ENCODE assay signal across 8 mouse cellular contexts in genomic region chr16:44557084-44557483, GRCm38 (mm10). TPM values are rescaled to one million over a fixed set of nuclear protein-coding genes. Genes with fewer than 3 reads are reported as not detected.
DNase-seq lines count a peak whose midpoint lies in the region; ATAC-seq lines count a peak whose summit lies in the region.

No protein-coding gene starts in this region.

- intact Hi-C loops in heart, postnatal 36 days (cut with DNase I): loop anchor here (5.0 kb wide), 3 partner anchors 75 to 600 kb away; partner anchors contain the start of genes Atg3 and Slc35a5

- no peaks in the 10 kb centered on the region for H3K9me3 ChIP-seq in heart, embryonic 10.5 days
- no peaks in the 10 kb centered on the region for H3K9me3 ChIP-seq in forebrain, embryonic 10.5 days
- H3K9me3 ChIP-seq in limb, embryonic 13.5 days: no peaks in the 10 kb centered on the region

- H3K4me2 ChIP-seq in limb, embryonic 13.5 days (replicated peaks): peak overlapping the region; percentile 71

- H3K4me1 ChIP-seq in heart, embryonic 10.5 days: peaks cover 8% of the 10 kb centered on the region; the same call in 1 of the 2 replicates
- H3K4me1 ChIP-seq in forebrain, embryonic 10.5 days: peaks cover 85% of the 10 kb centered on the region
- H3K4me1 ChIP-seq in limb, embryonic 13.5 days: peaks cover 55% of the 10 kb centered on the region

- WGBS in heart, embryonic 10.5 days: 44% methylated on average over 7 of the region's 7 CpGs
- WGBS in forebrain, embryonic 10.5 days: 15% methylated on average over 7 of the region's 7 CpGs
- 16% methylated on average over 7 of the region's 7 CpGs for WGBS in limb, embryonic 13.5 days

- peak overlapping the region; percentile 83 for H3K4me3 ChIP-seq in heart, embryonic 10.5 days
- H3K4me3 ChIP-seq in forebrain, embryonic 10.5 days: peak overlapping the region; percentile 91
- H3K4me3 ChIP-seq in limb, embryonic 13.5 days: peak overlapping the region; percentile 98

- H3K27ac ChIP-seq in heart, embryonic 10.5 days: peak overlapping the region; percentile 93
- H3K27ac ChIP-seq in forebrain, embryonic 10.5 days: peak overlapping the region; percentile 99
- peak overlapping the region; percentile 99 for H3K27ac ChIP-seq in limb, embryonic 13.5 days

- peak overlapping the region; percentile 100 for H3K9ac ChIP-seq in limb, embryonic 13.5 days

- peak; percentile 63 for DNase-seq in heart, embryonic 10.5 days (ENCODE audit: low spot score)
- DNase-seq in heart, postnatal 36 days: no peak
- DNase-seq in 3T3-L1 (ENCODE audit: low read depth, low spot score): peak; percentile 33
- no peak for DNase-seq in forebrain, embryonic 10.5 days (ENCODE audit: extremely low spot score, low spot score)
- DNase-seq in embryo, embryonic 10.5 days (ENCODE audit: low spot score): no peak
- no peak for DNase-seq in urinary bladder, postnatal 4 days (ENCODE audit: low spot score in 2 of 2)

- H3K36me3 ChIP-seq in heart, embryonic 10.5 days: no peaks in the 10 kb centered on the region
- H3K36me3 ChIP-seq in forebrain, embryonic 10.5 days (replicated peaks): peaks cover 19% of the 10 kb centered on the region
- peaks cover 4% of the 10 kb centered on the region; the same call in 1 of the 2 replicates for H3K36me3 ChIP-seq in limb, embryonic 13.5 days

- ATAC-seq in limb, embryonic 13.5 days (ENCODE audit: low FRiP score, low read depth): no peak
- ATAC-seq in erythroid progenitor cell, adult 5-6 weeks (replicated peaks; ENCODE audit: low FRiP score, poor library complexity, severe bottlenecking): no peak

- H3K27me3 ChIP-seq in heart, embryonic 10.5 days (ENCODE audit: insufficient read depth, poor library complexity, severe bottlenecking): peaks cover 3% of the 10 kb centered on the region; the same call in 1 of the 2 replicates
- H3K27me3 ChIP-seq in forebrain, embryonic 10.5 days (ENCODE audit: poor library complexity, severe bottlenecking): peaks cover 9% of the 10 kb centered on the region
- H3K27me3 ChIP-seq in limb, embryonic 13.5 days: no peaks in the 10 kb centered on the region

RNA-seq across cellular contexts. Expression of gene Boc, which starts 1.6 kb away (rescaled TPM):
- polyA plus RNA-seq in heart, embryonic 10.5 days (2016; fragmentation: Nextera tagmentation; extraction: Ambion mirVana): 5.4 and 8.7 TPM in 2 replicates
- total RNA-seq in heart, postnatal 36 days (2021): 1 to 10 TPM; 4.8 to 5.9 TPM
- polyA plus RNA-seq in forebrain, embryonic 10.5 days (2016; fragmentation: Nextera tagmentation; extraction: Ambion mirVana): 25.9 TPM in 2 replicates
- polyA plus RNA-seq in limb, embryonic 13.5 days (2015; fragmentation: Nextera tagmentation; extraction: Ambion mirVana): 58.7 and 63.5 TPM in 2 replicates
- not detected in 2 replicates for total RNA-seq in erythroid progenitor cell, adult 5-6 weeks (2015; ENCODE audit: low replicate concordance)
- not detected in 2 replicates for total RNA-seq in erythroid progenitor cell, adult 5-6 weeks (2017; ENCODE audit: low replicate concordance)

Comparison
In these comparisons a context has a peak if more than half of its experiments do, and no peak if none do; other contexts are left out.
1. DNase-seq: peak in heart, embryonic 10.5 days (single experiment) and 3T3-L1 (single experiment); none in heart, postnatal 36 days (0 of 2), forebrain, embryonic 10.5 days (single experiment), embryo, embryonic 10.5 days (single experiment) and urinary bladder, postnatal 4 days (0 of 2).
2. Peak in every context shown above with its lines, with median percentiles within 50 percentile points of each other: H3K27ac ChIP-seq and H3K4me3 ChIP-seq.